Mouse (Mus musculus) intestine, postnatal 0 days (tissue): ENCODE data around the gene 1190005I06Rik. TPM values are rescaled to one million over a fixed set of nuclear protein-coding genes. Genes with fewer than 3 reads are reported as not detected.

Source experiments
- ATAC-seq: fragments of 200-750 bp; cut with Nextera tagmentation; 2 replicates; pipeline ENCODE4 v1.8.0; 2017; ENCODE audit warnings: mild to moderate bottlenecking, moderate TSS enrichment, moderate library complexity
- H3K27ac ChIP-seq: fragments of 300-500 bp; sonication (generic); 2 replicates; pipeline ENCODE4 v1.5.1; 2014; ENCODE audit warnings: mild to moderate bottlenecking, low read depth, low read length, moderate library complexity
- H3K27me3 ChIP-seq: fragments of 300-500 bp; sonication (generic); replicated peaks from 2 replicates; pipeline ENCODE4 v1.6.1; 2014; ENCODE audit warnings: low read length, mixed read lengths; ENCODE audit not compliant: control insufficient read depth, insufficient read depth
- H3K36me3 ChIP-seq: fragments of 300-500 bp; sonication (generic); 2 replicates; pipeline ENCODE4 v1.6.1; 2014; ENCODE audit warnings: mild to moderate bottlenecking, moderate library complexity; ENCODE audit not compliant: control insufficient read depth, insufficient read depth
- H3K4me1 ChIP-seq: fragments of 300-500 bp; sonication (generic); replicated peaks from 2 replicates; pipeline ENCODE4 v1.6.1; 2014; ENCODE audit warnings: antibody characterized with exemption, low read length, mixed read lengths; ENCODE audit not compliant: control insufficient read depth, insufficient read depth
- H3K4me2 ChIP-seq: fragments of 300-500 bp; sonication (generic); replicated peaks from 2 replicates; pipeline ENCODE4 v1.6.1; 2014; ENCODE audit warnings: low read depth, mild to moderate bottlenecking, moderate library complexity
- H3K4me3 ChIP-seq: fragments of 300-500 bp; sonication (generic); 2 replicates; pipeline ENCODE4 v1.5.1; 2014; ENCODE audit warnings: low read depth, low read length
- H3K9ac ChIP-seq: fragments of 300-500 bp; sonication (generic); 2 replicates; pipeline ENCODE4 v1.6.1; 2014; ENCODE audit warnings: mild to moderate bottlenecking, low read depth, low read length
- H3K9me3 ChIP-seq: fragments of 300-500 bp; sonication (generic); 2 replicates; pipeline ENCODE4 v1.6.1; 2016; ENCODE audit warnings: mixed run types; ENCODE audit not compliant: control insufficient read depth
- CTCF ChIP-seq: sonication (generic); IDR thresholded peaks from 2 replicates; pipeline ENCODE4 v1.5.1; 2016; ENCODE audit warnings: low read depth, mild to moderate bottlenecking, control low read depth, antibody characterized with exemption, moderate library complexity
- WGBS: fragments of 180-500 bp; shearing (Covaris S2); extraction: QIAGEN DNeasy Blood & Tissue Kit; methylation state at CpG from one replicate; pipeline ENCODE4 v1.1.7; 2014; 5-methylcytosine and 5-hydroxymethylcytosine counted together
- polyA plus RNA-seq: library from polyadenylated mRNA; unstranded; fragments of >200 nt; fragmentation: Nextera tagmentation; extraction: Ambion mirVana; gene quantifications from 2 replicates; pipeline ENCODE4 v1.2.1, GENCODE M21; 2015

The 1190005I06Rik gene
- polyA plus RNA-seq, 1 experiment from 2014 or later, result 4.0 TPM

- Histone ChIP-seq H3K4me2 (no peak overlapping the region), H3K9ac (no peak overlapping the region), H3K27ac (no peak overlapping the region), H3K4me3 (no peak overlapping the region), H3K9me3 (no peaks in the 10 kb centered on the region), H3K27me3 (no peaks in the 10 kb centered on the region), H3K4me1 (0 out of 2 replicates have a peak, but pooled peaks cover 7% of the 10 kb centered on the region), H3K36me3 (peaks cover 41% of the 10 kb centered on the region)
- 56% methylated on average over 11 of the region's 11 CpGs for WGBS
- no peak for TF ChIP-seq CTCF
- no peak for ATAC-seq
Observed at GRCm38 (mm10) chr8:120559654-120560053, 87.8 kb downstream of the 1190005I06Rik start.

Other genes starting within 250 kb of the 1190005I06Rik start
- gene Gins2, start 58.3 kb downstream of the 1190005I06Rik start, polyA plus RNA-seq, result 23.1 and 23.7 TPM in 2 replicates
- 1.0 and 1.9 TPM in 2 replicates for gene Gm27021, start 20.4 kb upstream of the 1190005I06Rik start, polyA plus RNA-seq
- 2,406 and 2,420 TPM in 2 replicates for gene Cox4i1, start 20.6 kb upstream of the 1190005I06Rik start, polyA plus RNA-seq
- gene Emc8, start 20.9 kb upstream of the 1190005I06Rik start, polyA plus RNA-seq, result 127 and 135 TPM in 2 replicates
- 79.5 and 92.3 TPM in 2 replicates for gene Irf8, start 88.7 kb upstream of the 1190005I06Rik start, polyA plus RNA-seq